Mouse (Mus musculus): ENCODE data around the gene Car1. TPM values are rescaled to one million over a fixed set of nuclear protein-coding genes. Genes with fewer than 3 reads are reported as not detected.
"Not testable (repeated sequence)": the region's sequence is repeated elsewhere in the genome, so short reads cannot be mapped to it uniquely, and the experiment has no call there.

Car1 gene
- polyA plus RNA-seq, 1 experiment from 2014 or later, result 7.7 TPM

GRCm38 (mm10) chr3:14838936-14839335 is 30.8 kb upstream of the Car1 start:
- H3K9ac ChIP-seq (ENCODE audit: low read depth, low read length), result no peak overlapping the region
- no peaks in the 10 kb centered on the region for H3K27me3 ChIP-seq (replicated peaks; ENCODE audit: control insufficient read depth, insufficient read depth, low read length)
- H3K4me2 ChIP-seq (replicated peaks; ENCODE audit: low read depth), result no peak overlapping the region
- H3K36me3 ChIP-seq (ENCODE audit: control insufficient read depth, insufficient read depth), result no peaks in the 10 kb centered on the region
- H3K9me3 ChIP-seq (ENCODE audit: control insufficient read depth), result no peaks in the 10 kb centered on the region
- H3K27ac ChIP-seq (ENCODE audit: low read depth, low read length), result no peak overlapping the region
- TF ChIP-seq CTCF (IDR thresholded peaks at IDR 0.05; ENCODE audit: low read depth), result no peak
- 97% methylated on average over 1 of the region's 1 CpGs for WGBS
- no peak overlapping the region for H3K4me3 ChIP-seq (ENCODE audit: low read depth, low read length)
- no peaks in the 10 kb centered on the region for H3K4me1 ChIP-seq (replicated peaks; ENCODE audit: control insufficient read depth, insufficient read depth, low read length)
- no peak for ATAC-seq

- H3K4me1 ChIP-seq (replicated peaks; ENCODE audit: control insufficient read depth, insufficient read depth, low read length), result no peaks in the 10 kb centered on the region
- no peak for ATAC-seq
- no peak overlapping the region for H3K4me2 ChIP-seq (replicated peaks; ENCODE audit: low read depth)
- no peak overlapping the region for H3K4me3 ChIP-seq (ENCODE audit: low read depth, low read length)
- H3K9ac ChIP-seq (ENCODE audit: low read depth, low read length), result no peak overlapping the region
- no peaks in the 10 kb centered on the region for H3K27me3 ChIP-seq (replicated peaks; ENCODE audit: control insufficient read depth, insufficient read depth, low read length)
- TF ChIP-seq CTCF (IDR thresholded peaks at IDR 0.05; ENCODE audit: low read depth), result no peak
- no peaks in the 10 kb centered on the region for H3K36me3 ChIP-seq (ENCODE audit: control insufficient read depth, insufficient read depth)
- no peak overlapping the region for H3K27ac ChIP-seq (ENCODE audit: low read depth, low read length)
- no peaks in the 10 kb centered on the region for H3K9me3 ChIP-seq (ENCODE audit: control insufficient read depth)
Observed at GRCm38 (mm10) chr3:14832766-14833165, 24.6 kb upstream of the Car1 start.

GRCm38 (mm10) chr3:14831219-14831835 is 23.2 kb upstream of the Car1 start:
- TF ChIP-seq CTCF (IDR thresholded peaks at IDR 0.05; ENCODE audit: low read depth), result no peak
- WGBS, result 72% methylated on average over 5 of the region's 5 CpGs
- ATAC-seq, result no peak
- Histone ChIP-seq H3K27ac (ENCODE audit: low read depth, low read length) (no peak overlapping the region), H3K4me2 (replicated peaks; ENCODE audit: low read depth) (no peak overlapping the region), H3K9me3 (ENCODE audit: control insufficient read depth) (no peaks in the 10 kb centered on the region), H3K9ac (ENCODE audit: low read depth, low read length) (no peak overlapping the region), H3K27me3 (replicated peaks; ENCODE audit: control insufficient read depth, insufficient read depth, low read length) (no peaks in the 10 kb centered on the region), H3K4me1 (replicated peaks; ENCODE audit: control insufficient read depth, insufficient read depth, low read length) (no peaks in the 10 kb centered on the region), H3K4me3 (ENCODE audit: low read depth, low read length) (no peak overlapping the region), H3K36me3 (ENCODE audit: control insufficient read depth, insufficient read depth) (no peaks in the 10 kb centered on the region)

- Histone ChIP-seq H3K4me1 (replicated peaks; ENCODE audit: control insufficient read depth, insufficient read depth, low read length) (no peaks in the 10 kb centered on the region), H3K4me2 (replicated peaks; ENCODE audit: low read depth) (no peak overlapping the region), H3K27me3 (replicated peaks; ENCODE audit: control insufficient read depth, insufficient read depth, low read length) (no peaks in the 10 kb centered on the region), H3K4me3 (ENCODE audit: low read depth, low read length) (no peak overlapping the region), H3K9me3 (ENCODE audit: control insufficient read depth) (no peaks in the 10 kb centered on the region), H3K9ac (ENCODE audit: low read depth, low read length) (no peak overlapping the region), H3K27ac (ENCODE audit: low read depth, low read length) (no peak overlapping the region), H3K36me3 (ENCODE audit: control insufficient read depth, insufficient read depth) (no peaks in the 10 kb centered on the region)
- TF ChIP-seq CTCF (IDR thresholded peaks at IDR 0.05; ENCODE audit: low read depth), result no peak
- ATAC-seq, result no peak
Observed at GRCm38 (mm10) chr3:14828896-14829295, 20.7 kb upstream of the Car1 start.

GRCm38 (mm10) chr3:14819844-14820504 is 11.8 kb upstream of the Car1 start:
- Histone ChIP-seq H3K4me1 (replicated peaks; ENCODE audit: control insufficient read depth, insufficient read depth, low read length) (no peaks in the 10 kb centered on the region), H3K9me3 (ENCODE audit: control insufficient read depth) (no peaks in the 10 kb centered on the region), H3K9ac (ENCODE audit: low read depth, low read length) (no peak overlapping the region), H3K27ac (ENCODE audit: low read depth, low read length) (no peak overlapping the region), H3K27me3 (replicated peaks; ENCODE audit: control insufficient read depth, insufficient read depth, low read length) (no peaks in the 10 kb centered on the region), H3K4me3 (ENCODE audit: low read depth, low read length) (no peak overlapping the region), H3K4me2 (replicated peaks; ENCODE audit: low read depth) (no peak overlapping the region), H3K36me3 (ENCODE audit: control insufficient read depth, insufficient read depth) (no peaks in the 10 kb centered on the region)
- 57% methylated on average over 1 of the region's 1 CpGs for WGBS
- peak; percentile 44 for TF ChIP-seq CTCF (IDR thresholded peaks at IDR 0.05; ENCODE audit: low read depth)
- ATAC-seq, result no peak

- H3K9ac ChIP-seq (ENCODE audit: low read depth, low read length); H3K9me3 ChIP-seq (ENCODE audit: control insufficient read depth); ATAC-seq; H3K4me3 ChIP-seq (ENCODE audit: low read depth, low read length); H3K36me3 ChIP-seq (ENCODE audit: control insufficient read depth, insufficient read depth); H3K27ac ChIP-seq (ENCODE audit: low read depth, low read length); H3K4me2 ChIP-seq (replicated peaks; ENCODE audit: low read depth); H3K27me3 ChIP-seq (replicated peaks; ENCODE audit: control insufficient read depth, insufficient read depth, low read length); H3K4me1 ChIP-seq (replicated peaks; ENCODE audit: control insufficient read depth, insufficient read depth, low read length): not testable (repeated sequence)
- WGBS, result 35% methylated on average over 1 of the region's 1 CpGs
Observed at GRCm38 (mm10) chr3:14815396-14815795, 7.2 kb upstream of the Car1 start.

All from intestine, postnatal 0 days (tissue).